Mouse (Mus musculus): ENCODE data around the gene Irf7.

DNA sequence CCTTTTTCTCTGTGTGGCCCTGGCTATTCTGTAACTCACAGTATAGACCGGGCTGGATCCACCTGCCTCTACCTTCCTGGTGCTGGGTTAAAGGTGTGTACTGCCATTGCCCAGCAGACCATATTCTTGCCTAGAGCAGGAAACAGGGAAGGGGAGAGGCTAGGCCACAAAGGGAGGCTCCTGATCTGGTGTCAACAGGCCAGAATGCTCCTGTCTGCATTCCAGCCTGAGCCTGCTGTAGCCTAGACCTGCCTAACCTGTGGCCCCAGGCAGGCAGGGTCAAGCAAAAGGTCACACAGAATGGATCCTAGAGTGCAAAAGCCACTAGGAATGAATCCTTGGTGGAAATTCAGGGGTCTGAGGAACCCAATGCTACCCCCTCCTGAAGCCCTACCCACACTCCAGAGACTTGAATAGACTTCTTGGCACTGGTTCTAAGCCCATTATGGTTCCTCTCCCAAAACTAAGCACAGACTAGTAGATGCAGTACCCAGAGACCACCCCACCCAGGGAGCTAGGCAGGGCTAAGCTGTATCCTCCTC, 46.7 kb downstream of the Irf7 start:
- no peak for TF ChIP-seq POLR2A (IDR thresholded peaks at IDR 0.05; ENCODE audit: borderline replicate concordance, insufficient read depth, low read length)
- no peak for TF ChIP-seq CTCF (IDR thresholded peaks at IDR 0.05; ENCODE audit: borderline replicate concordance, insufficient read depth, low read depth, low read length)

Data from cerebellum, adult 2 months (tissue).